Mouse (Mus musculus) left cerebral cortex, postnatal 14 days (tissue): ENCODE measurements around the gene Stim1. TPM values are rescaled to one million over a fixed set of nuclear protein-coding genes. Genes with fewer than 3 reads are reported as not detected.
"Not testable (repeated sequence)": the region's sequence is repeated elsewhere in the genome, so short reads cannot be mapped to it uniquely, and the experiment has no call there.

Experiments used
- DNase-seq, 2 experiments: peaks; one replicate each; pipeline ENCODE4 v3.0.0; 2021 to 2022; ENCODE audit warnings: low spot score in 2 of 2, mixed read lengths in 1 of 2
- intact Hi-C: fragments of 180-260 bp; cut with DNase I; formaldehyde crosslinking; loops from one replicate; pipeline ENCODE4 v1.15.1; 2025
- total RNA-seq, 2 experiments: library from RNA; stranded (reverse); gene quantifications; 2 replicates each; pipeline ENCODE4 v1.2.3; 2021

The Stim1 gene
- total RNA-seq, 2 experiments from 2014 or later = 84.7 to 88.7 TPM

DNA sequence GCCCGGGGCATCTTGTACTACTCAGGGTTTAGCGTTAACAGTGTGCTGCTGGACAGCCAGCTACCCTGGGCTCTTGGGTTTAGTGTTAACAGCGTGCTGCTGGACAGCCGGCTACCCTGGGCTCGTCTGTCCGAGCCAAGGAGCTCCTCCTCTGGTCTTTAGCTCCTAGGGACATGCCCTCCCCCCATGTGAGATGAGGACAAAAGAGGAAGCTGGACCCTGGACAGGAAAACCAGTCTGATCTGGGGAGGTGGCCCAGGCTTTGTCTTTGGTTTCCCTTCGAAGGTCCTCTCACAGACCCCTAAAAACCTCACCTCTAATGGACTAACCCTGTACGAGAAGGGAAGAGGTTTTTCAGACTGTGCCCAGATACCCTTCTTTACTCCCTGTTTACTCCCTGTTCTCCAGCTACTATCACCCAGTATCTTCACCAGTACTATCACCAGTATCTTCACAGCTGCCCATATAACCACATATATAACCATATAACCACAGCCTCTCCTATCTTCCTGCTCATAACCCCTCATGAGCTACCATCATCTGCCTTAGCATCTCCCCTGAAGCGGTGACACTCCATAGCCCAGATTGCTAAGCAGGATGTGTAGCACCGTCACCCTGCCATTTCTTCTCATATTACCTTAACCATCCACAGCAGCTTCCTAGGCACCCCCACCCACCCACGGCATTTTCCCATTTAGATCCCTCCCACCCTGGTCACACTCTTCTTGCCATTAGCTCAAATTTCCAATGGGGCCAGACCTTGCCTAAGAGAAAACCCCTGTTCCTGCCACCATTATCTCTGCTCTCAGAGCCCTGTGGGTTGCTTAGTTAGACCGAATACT, 20.4 kb upstream of the Stim1 start:
- intact Hi-C loops = loop anchor here (10.0 kb wide), 1 partner anchor 592 kb away; no protein-coding TSS in a partner anchor
- peak in 1 of 2 experiments; percentile 15 for DNase-seq

DNA sequence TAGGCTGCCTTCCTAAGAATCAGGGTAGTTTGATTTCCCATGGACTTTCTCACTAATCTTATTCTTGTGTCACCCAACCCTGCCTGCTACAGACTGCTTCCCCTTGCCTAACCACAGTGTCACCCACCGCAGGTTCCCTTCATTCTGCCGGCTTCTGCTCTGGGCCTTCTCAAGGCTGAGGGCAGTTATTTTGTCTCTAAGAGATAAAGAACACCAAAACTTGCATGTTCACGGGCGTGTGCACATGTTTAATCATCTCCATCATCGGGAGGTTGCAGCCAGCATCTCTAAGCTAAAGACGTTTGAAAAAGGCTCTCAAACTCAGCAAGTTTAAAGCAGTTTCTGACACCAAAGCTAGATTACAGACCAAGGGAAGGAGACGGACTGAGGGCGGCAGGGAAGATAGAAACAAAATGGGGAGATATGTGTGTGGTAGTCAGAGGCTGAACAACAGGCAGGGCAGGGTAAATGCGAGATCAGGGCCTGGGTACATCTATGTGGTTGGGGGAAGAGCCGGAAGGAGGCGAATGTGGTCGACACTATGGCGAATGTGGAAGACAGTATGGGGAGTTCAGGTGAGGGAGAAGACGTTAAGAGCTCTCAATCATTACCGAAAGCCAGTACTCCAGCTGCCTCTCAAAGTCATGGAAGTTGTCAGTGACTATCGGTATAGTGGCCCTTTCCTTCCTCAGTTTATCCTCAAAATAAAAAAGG, 18.8 kb upstream of the Stim1 start:
- DNase-seq = no peak
- intact Hi-C loops = loop anchor here (10.0 kb wide), 1 partner anchor 594 kb away; no protein-coding TSS in a partner anchor

- no peak for DNase-seq
- intact Hi-C loops = loop anchor here (10.0 kb wide), 1 partner anchor 595 kb away; no protein-coding TSS in a partner anchor
These were observed 18.1 kb upstream of the Stim1 start for GRCm38 (mm10) chr7:102249531-102249895.

- DNase-seq = peak in 1 of 2 experiments; percentile 41
- intact Hi-C loops = loop anchor here (5.0 to 10.0 kb wide), 2 partner anchors 38 to 595 kb away; partner anchors contain the start of genes Nup98 and Pgap2
These were observed 17.5 kb upstream of the Stim1 start for GRCm38 (mm10) chr7:102249896-102250630.

DNA sequence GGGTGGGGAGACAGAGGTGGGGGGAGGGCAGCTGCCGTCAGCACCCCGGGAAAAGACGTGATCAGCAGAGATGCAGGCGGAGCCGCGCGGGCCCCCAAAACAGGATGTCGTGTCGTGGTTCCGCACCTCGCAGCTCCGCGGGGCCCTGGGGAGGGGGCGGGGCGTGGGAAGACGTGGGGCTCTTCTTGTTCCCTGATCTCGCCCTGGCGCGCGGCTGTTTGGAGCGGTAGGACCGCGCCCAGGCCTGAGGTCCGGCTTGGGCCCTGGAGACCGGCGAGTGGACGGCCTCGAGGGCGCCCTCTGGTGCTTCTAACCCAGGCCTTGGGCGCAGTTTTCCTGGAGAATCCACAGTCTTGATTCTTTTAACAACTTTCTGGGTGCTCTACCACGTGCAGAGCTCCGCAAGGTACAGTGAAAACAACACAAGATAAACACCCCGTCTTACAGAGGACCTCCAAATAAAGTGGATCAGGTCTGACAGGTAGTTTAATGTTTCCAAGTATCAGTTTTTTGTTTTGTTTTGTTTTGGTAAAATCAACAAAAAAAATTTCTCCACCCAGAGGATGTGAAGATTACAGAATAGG, 16.9 kb upstream of the Stim1 start:
- peak; percentile 85 to 87 for DNase-seq
- intact Hi-C loops = loop anchor here (5.0 kb wide), 1 partner anchor 38 kb away; the partner anchor contains the start of genes Nup98 and Pgap2

GRCm38 (mm10) chr7:102253631-102254030, 14.0 kb upstream of the Stim1 start:
- intact Hi-C loops = loop anchor here (5.0 kb wide), 1 partner anchor 41 kb away; the partner anchor contains the start of genes Nup98 and Pgap2
- DNase-seq = no peak

- DNase-seq = no peak
- intact Hi-C loops = no loop called here
These were observed 11.7 kb upstream of the Stim1 start, which contains the start of gene Rhog for GRCm38 (mm10) chr7:102255954-102256353. TSS of gene Rhog (minus strand) at chr7:102256054.

GRCm38 (mm10) chr7:102256636-102257035, 11.0 kb upstream of the Stim1 start:
- intact Hi-C loops = no loop called here
- DNase-seq = no peak

DNA sequence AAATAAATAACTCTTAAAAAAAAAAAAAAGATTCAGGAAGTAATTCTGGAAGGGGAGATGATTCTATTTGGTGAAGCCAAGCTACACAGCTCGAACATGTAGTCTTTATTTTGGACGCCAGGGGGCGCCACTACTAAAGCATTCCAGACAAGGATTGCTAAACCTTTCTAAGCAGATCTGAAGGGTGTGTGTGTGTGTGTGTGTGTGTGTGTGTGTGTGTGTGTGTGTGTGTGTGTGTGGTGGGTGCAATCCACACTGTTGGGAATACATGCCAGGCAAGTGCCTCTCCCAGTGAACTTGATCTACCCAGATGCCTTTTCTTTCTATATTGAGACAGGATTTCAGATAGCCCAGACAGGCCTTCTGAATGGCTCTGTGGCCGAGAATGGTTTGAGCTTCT, 9.4 kb upstream of the Stim1 start:
- intact Hi-C loops = no loop called here
- peak; percentile 86 to 93 for DNase-seq

- intact Hi-C loops = no loop called here
- DNase-seq = no peak
These were observed 8.9 kb upstream of the Stim1 start for GRCm38 (mm10) chr7:102258753-102259152.

DNA sequence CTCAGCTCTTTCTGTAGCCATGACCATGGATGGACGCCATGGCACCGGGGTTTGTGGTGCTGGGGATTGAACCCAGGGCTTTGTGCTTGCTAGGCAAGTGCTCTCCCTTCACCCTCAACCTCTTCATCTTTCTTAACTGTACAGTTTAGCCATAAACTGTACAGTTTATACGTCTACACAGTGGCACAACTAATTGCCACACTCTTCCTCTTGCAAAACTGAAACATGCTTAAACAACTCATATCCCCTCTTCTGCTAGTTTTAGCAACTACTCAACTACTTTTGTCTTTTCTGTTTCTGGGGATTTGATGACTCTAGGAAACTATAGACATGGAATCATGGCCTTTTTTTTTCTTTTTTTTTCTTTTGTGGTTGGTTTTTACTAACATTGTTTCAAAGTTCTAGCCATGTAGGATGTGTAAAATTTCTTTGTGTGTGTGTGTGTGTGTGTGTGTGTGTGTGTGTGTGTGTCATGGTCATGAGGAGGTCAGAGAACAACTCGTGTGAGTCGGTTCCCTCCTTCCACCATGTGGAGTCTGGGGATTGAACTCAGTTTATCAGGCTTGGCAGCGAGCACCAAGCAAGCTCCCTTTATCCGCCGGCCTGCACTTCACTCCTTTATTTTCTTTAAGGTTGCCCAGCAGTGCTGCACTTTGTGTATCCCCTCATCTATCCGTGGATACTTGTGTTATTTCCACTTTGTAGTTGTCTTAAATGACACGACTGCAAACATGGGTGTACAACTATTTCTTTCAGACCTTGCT, 7.7 kb upstream of the Stim1 start:
- no peak for DNase-seq
- intact Hi-C loops = no loop called here

- intact Hi-C loops = no loop called here
- DNase-seq = no peak
These were observed 7.1 kb upstream of the Stim1 start for GRCm38 (mm10) chr7:102260518-102260917.

- DNase-seq = no peak
- intact Hi-C loops = no loop called here
These were observed 4.6 kb upstream of the Stim1 start for GRCm38 (mm10) chr7:102263020-102263419.

DNA sequence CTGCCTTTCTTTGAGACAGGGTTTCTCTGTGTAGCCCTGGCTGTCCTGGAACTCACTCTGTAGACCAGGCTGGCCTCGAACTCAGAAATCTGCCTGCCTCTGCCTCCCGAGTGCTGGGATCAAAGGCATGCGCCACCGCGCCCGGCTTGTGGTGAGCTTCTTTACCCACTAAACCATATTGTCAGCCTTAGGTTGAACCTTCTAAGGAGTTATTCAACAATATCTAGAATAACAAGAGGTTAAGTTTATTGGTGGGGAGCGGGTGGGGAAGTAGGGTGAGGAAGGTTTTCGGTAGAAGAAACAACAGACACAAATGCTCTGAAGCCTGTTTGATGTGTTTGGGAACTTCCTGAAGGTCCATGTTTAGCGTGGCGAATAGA, 1.6 kb upstream of the Stim1 start:
- not testable (repeated sequence) for DNase-seq
- intact Hi-C loops = loop anchor here (2.0 kb wide), 1 partner anchor 151 kb away; no protein-coding TSS in a partner anchor

DNA sequence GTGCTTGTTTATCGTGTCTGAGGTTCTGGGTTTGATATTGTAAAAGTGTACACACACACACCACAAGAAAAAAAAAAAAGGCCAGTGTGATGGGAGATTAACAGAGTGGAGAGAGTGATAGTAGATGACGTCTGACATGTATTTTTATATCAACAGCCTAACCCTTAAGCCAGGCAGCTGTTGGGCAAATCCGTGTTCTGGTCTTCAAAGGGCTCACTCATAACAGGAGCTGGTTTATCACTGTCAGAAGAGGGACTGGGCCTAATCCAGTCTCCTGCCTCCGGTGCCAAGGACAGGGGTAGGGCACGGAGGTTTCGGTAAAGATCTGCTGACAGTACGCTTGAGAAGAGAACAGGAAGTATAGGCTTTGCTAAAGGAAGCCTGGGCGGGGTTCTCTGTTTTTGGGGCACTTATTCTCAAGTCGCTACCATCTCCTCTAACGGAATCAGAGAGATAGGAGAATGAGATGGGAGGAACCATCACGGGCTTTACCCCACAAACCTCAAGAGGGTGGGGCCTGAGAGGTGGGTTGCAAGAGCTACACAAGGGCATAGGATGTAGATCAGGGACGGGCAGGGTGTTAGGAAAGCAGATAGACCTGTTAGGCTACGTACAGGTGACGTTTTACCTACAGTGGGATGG, 1.1 kb upstream of the Stim1 start:
- intact Hi-C loops = loop anchor here (2.0 kb wide), 1 partner anchor 150 kb away; no protein-coding TSS in a partner anchor
- no peak for DNase-seq

DNA sequence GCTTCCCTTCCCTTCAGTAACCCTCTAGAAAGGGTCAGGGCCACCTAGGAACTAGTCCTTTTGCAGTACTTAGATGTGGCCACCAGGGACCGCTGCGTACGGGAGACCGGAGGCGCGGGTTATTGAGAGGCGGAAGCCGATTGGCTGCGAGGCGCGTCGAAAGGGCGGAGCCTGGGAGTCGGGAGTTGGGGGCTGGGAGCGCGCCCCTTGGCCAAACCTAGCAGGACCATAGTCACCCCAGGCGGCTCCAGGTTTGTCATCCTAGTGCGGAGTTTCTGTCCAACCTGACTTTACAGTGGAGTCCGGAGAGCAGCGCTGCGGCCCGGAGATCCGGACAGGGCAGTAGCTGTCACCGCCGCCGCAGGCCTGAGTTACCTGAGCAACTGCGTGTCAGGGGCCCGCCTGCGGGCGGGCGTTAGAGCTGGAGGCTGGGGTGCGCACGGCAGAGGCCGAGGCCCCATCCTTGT, 460 bp upstream of the Stim1 start:
- intact Hi-C loops = loop anchor here (2.0 kb wide), 1 partner anchor 150 kb away; no protein-coding TSS in a partner anchor

GRCm38 (mm10) chr7:102268395-102268748, 766 bp downstream of the Stim1 start:
- intact Hi-C loops = no loop called here
- DNase-seq = no peak

More for the DNA sequence above, 460 bp upstream of the Stim1 start:
- DNase-seq = peak; percentile 94 to 96
